10 mouse cellular contexts compared by ENCODE assay signal in the genomic region with DNA sequence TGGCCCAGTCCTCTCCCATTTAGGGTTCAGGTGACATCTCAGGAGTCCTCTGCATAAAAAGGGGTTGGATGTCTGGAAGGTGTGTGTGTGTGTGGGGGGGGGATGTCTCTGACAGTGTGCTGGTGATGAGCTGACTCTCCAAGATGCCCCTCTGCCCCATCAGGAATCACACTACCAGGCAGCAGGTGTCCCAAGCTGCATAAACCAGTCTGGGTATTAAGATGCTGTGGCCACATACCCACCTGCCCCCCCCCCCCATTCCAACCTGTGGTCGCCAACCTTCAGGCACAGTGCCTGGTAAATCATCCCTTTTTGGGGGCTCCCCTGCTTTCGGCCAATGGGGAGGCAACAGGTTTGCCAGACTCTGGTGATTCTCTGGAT. TPM values are rescaled to one million over a fixed set of nuclear protein-coding genes. Genes with fewer than 3 reads are reported as not detected.
DNase-seq lines count a peak whose midpoint lies in the region; ATAC-seq and TF ChIP-seq lines count a peak whose summit lies in the region.
"Had no signal": no experiment of that assay in that cellular context is flagged by ENCODE, and none has a peak within 500 bp of the region (broad histone marks: within the 10 kb centered on the region; RNA-seq: fewer than 3 reads in every experiment).

No protein-coding gene starts in this region.

- H3K9ac ChIP-seq in heart, embryonic 12.5 days, result no peak overlapping the region; the same call in 1 of the 2 replicates
- no peak overlapping the region; the same call in 1 of the 2 replicates for H3K9ac ChIP-seq in forebrain, embryonic 15.5 days (replicated peaks)
- no peak overlapping the region for H3K9ac ChIP-seq in liver, embryonic 13.5 days

- H3K4me1 ChIP-seq in heart, embryonic 12.5 days (replicated peaks), result no peaks in the 10 kb centered on the region
- H3K4me1 ChIP-seq in E14TG2a.4 (replicated peaks; ENCODE audit: low read depth, low read length), result no peaks in the 10 kb centered on the region
- H3K4me1 ChIP-seq in forebrain, embryonic 15.5 days, result no peaks in the 10 kb centered on the region
- no peaks in the 10 kb centered on the region for H3K4me1 ChIP-seq in liver, embryonic 13.5 days (replicated peaks)
- H3K4me1 ChIP-seq: megakaryocyte, embryonic 14.5 days had no signal

- no peaks in the 10 kb centered on the region for H3K27me3 ChIP-seq in heart, embryonic 12.5 days (replicated peaks)
- no peaks in the 10 kb centered on the region for H3K27me3 ChIP-seq in E14TG2a.4 (ENCODE audit: insufficient read depth, low read length)
- no peaks in the 10 kb centered on the region for H3K27me3 ChIP-seq in forebrain, embryonic 15.5 days
- no peaks in the 10 kb centered on the region for H3K27me3 ChIP-seq in liver, embryonic 13.5 days

- H3K27ac ChIP-seq in heart, embryonic 12.5 days (ENCODE audit: poor library complexity, severe bottlenecking), result no peak overlapping the region
- no peak overlapping the region for H3K27ac ChIP-seq in forebrain, embryonic 15.5 days (replicated peaks)
- no peak overlapping the region for H3K27ac ChIP-seq in liver, embryonic 13.5 days

- no peak for TF ChIP-seq CTCF in E14TG2a.4 (conservative IDR thresholded peaks at IDR 0.05; ENCODE audit: low read length)

- no peaks in the 10 kb centered on the region for H3K36me3 ChIP-seq in heart, embryonic 12.5 days
- H3K36me3 ChIP-seq in E14TG2a.4 (ENCODE audit: insufficient read depth, low read length), result no peaks in the 10 kb centered on the region
- H3K36me3 ChIP-seq in forebrain, embryonic 15.5 days, result no peaks in the 10 kb centered on the region
- no peaks in the 10 kb centered on the region for H3K36me3 ChIP-seq in liver, embryonic 13.5 days

- no peak for ATAC-seq in heart, embryonic 12.5 days (ENCODE audit: insufficient number of reproducible peaks, low FRiP score)
- ATAC-seq in forebrain, embryonic 15.5 days (replicated peaks), result peak; percentile 51; the same call in 1 of the 2 replicates
- ATAC-seq in liver, embryonic 13.5 days (ENCODE audit: low read depth), result no peak
- ATAC-seq in activated CD4-positive, CD25-positive, alpha-beta regulatory T cell, adult 4 months, result no peak

- intact Hi-C loops in heart, postnatal 36 days (cut with DNase I), result no loop called here

- no peaks in the 10 kb centered on the region for H3K9me3 ChIP-seq in heart, embryonic 12.5 days (replicated peaks)
- no peaks in the 10 kb centered on the region for H3K9me3 ChIP-seq in E14TG2a.4 (ENCODE audit: low read length)
- H3K9me3 ChIP-seq in forebrain, embryonic 15.5 days, result no peaks in the 10 kb centered on the region
- no peaks in the 10 kb centered on the region for H3K9me3 ChIP-seq in liver, embryonic 13.5 days (replicated peaks)

- DNase-seq in heart, postnatal 36 days, result no peak
- no peak for DNase-seq in liver, embryonic 13.5 days
- no peak for DNase-seq in thymus, postnatal 4 days
- no peak for DNase-seq in urinary bladder, postnatal 25 days (ENCODE audit: low spot score)

- 49% methylated on average over 2 of the region's 2 CpGs for WGBS in heart, embryonic 12.5 days
- 24% methylated on average over 2 of the region's 2 CpGs for WGBS in forebrain, embryonic 15.5 days
- 33% methylated on average over 2 of the region's 2 CpGs for WGBS in liver, embryonic 13.5 days (ENCODE audit: insufficient replicate concordance)

- peak overlapping the region; percentile 36 for H3K4me3 ChIP-seq in heart, embryonic 12.5 days
- 0 out of 2 replicates have a peak overlapping the region, but pooled peaks have one; percentile 35 for H3K4me3 ChIP-seq in E14TG2a.4 (replicated peaks; ENCODE audit: low read length)
- peak overlapping the region; percentile 40 for H3K4me3 ChIP-seq in forebrain, embryonic 15.5 days
- H3K4me3 ChIP-seq in liver, embryonic 13.5 days (replicated peaks), result no peak overlapping the region

- peak overlapping the region; percentile 69 for H3K4me2 ChIP-seq in heart, embryonic 12.5 days
- peak overlapping the region; percentile 65 for H3K4me2 ChIP-seq in forebrain, embryonic 15.5 days (replicated peaks)
- peak overlapping the region; percentile 39 for H3K4me2 ChIP-seq in liver, embryonic 13.5 days

RNA-seq across cellular contexts. Expression of a gene that starts 8.7 kb away (rescaled TPM):
- 0.27 and 0.48 TPM in 2 replicates for polyA plus RNA-seq in heart, embryonic 12.5 days (2016; fragmentation: Nextera tagmentation; extraction: Ambion mirVana)
- not detected for total RNA-seq in heart, postnatal 36 days (2021)
- polyA plus RNA-seq in forebrain, embryonic 15.5 days (2015; fragmentation: Nextera tagmentation; extraction: Ambion mirVana), result 0.11 and 0.17 TPM in 2 replicates
- 0.07 TPM in 1 of 2 replicates, not detected in the other for polyA plus RNA-seq in liver, embryonic 13.5 days (2015; fragmentation: Nextera tagmentation; extraction: Ambion mirVana)
- polyA plus RNA-seq in activated CD4-positive, CD25-positive, alpha-beta regulatory T cell, adult 4 months (2017; shearing (Covaris generic)), result not detected
- total RNA-seq: adrenal gland, postnatal 25 days had no signal

RNA-seq across cellular contexts. Expression of a gene that starts 41.7 kb away (rescaled TPM):
- not detected in 2 replicates for polyA plus RNA-seq in heart, embryonic 12.5 days (2016; fragmentation: Nextera tagmentation; extraction: Ambion mirVana)
- not detected for total RNA-seq in heart, postnatal 36 days (2021)
- polyA plus RNA-seq in forebrain, embryonic 15.5 days (2015; fragmentation: Nextera tagmentation; extraction: Ambion mirVana), result 0.15 TPM in 1 of 2 replicates, not detected in the other
- polyA plus RNA-seq in liver, embryonic 13.5 days (2015; fragmentation: Nextera tagmentation; extraction: Ambion mirVana), result not detected in 2 replicates
- polyA plus RNA-seq in activated CD4-positive, CD25-positive, alpha-beta regulatory T cell, adult 4 months (2017; shearing (Covaris generic)), result not detected
- total RNA-seq: adrenal gland, postnatal 25 days had no signal

RNA-seq across cellular contexts. Expression of a gene that starts 45.7 kb away (rescaled TPM):
- 70.1 and 72.6 TPM in 2 replicates for polyA plus RNA-seq in heart, embryonic 12.5 days (2016; fragmentation: Nextera tagmentation; extraction: Ambion mirVana)
- 10 to 100 TPM; 82.1 to 97.6 TPM for total RNA-seq in heart, postnatal 36 days (2021)
- polyA plus RNA-seq in forebrain, embryonic 15.5 days (2015; fragmentation: Nextera tagmentation; extraction: Ambion mirVana), result 126 and 130 TPM in 2 replicates
- polyA plus RNA-seq in liver, embryonic 13.5 days (2015; fragmentation: Nextera tagmentation; extraction: Ambion mirVana), result 5.6 and 6.3 TPM in 2 replicates
- polyA plus RNA-seq in activated CD4-positive, CD25-positive, alpha-beta regulatory T cell, adult 4 months (2017; shearing (Covaris generic)), result 10 to 100 TPM; 10.8 to 11.9 TPM
